Mouse (Mus musculus): ENCODE results near the gene Smim13. TPM values are rescaled to one million over a fixed set of nuclear protein-coding genes. Genes with fewer than 3 reads are reported as not detected.
A peak's percentile ranks its signal among the peaks of the same experiment; 100 is the strongest.

The Smim13 gene
- total RNA-seq, 2 experiments from 2014 or later, result 23.5 to 26.4 TPM

DNA sequence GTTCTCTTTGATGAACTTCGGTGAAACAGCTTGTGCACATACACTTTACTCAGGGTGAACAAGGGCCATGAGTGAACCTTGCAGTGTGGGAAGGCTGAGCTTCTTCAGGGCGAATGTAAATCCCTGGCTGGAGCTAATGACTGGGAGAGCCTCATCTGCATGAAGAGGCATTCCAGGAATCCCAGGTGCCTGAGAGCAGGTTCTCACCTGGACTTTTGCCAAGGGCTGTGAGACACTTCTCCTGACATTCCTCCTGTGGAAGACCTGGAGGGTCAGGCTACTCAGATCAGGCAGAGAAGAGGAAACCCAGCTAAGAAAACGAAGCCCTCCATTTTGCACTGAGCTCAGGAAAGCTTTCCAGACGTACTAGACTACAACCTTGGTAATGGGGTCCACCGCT, 31.1 kb downstream of the Smim13 start:
- no peak for ATAC-seq (replicated peaks; ENCODE audit: low FRiP score, low TSS enrichment, poor library complexity, severe bottlenecking)

GRCm38 (mm10) chr13:41283256-41283655, 33.6 kb downstream of the Smim13 start:
- ATAC-seq (replicated peaks; ENCODE audit: low FRiP score, low TSS enrichment, poor library complexity, severe bottlenecking), result peak; percentile 73

DNA sequence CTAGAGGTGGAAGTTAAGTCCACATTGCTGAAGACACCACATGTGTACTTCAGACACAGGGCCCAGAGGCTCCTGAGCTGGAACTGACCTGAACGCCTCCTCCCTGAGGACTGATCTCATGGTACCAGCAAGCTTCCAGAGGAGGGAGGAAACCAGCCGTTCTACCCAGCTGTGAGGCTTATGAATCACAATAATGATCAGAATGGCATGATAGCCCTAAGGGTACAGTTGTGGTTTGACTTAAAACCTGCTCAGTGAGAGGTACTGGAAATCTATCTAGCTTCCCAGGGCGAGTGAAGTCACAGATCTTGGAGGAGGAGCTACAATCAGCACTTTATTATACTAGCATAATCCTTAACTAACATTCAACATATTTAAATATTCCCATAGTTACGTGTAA, 35.8 kb downstream of the Smim13 start:
- no peak for ATAC-seq (replicated peaks; ENCODE audit: low FRiP score, low TSS enrichment, poor library complexity, severe bottlenecking)

- ATAC-seq (replicated peaks; ENCODE audit: low FRiP score, low TSS enrichment, poor library complexity, severe bottlenecking), result no peak
Observed at GRCm38 (mm10) chr13:41286285-41286684, 36.6 kb downstream of the Smim13 start.

DNA sequence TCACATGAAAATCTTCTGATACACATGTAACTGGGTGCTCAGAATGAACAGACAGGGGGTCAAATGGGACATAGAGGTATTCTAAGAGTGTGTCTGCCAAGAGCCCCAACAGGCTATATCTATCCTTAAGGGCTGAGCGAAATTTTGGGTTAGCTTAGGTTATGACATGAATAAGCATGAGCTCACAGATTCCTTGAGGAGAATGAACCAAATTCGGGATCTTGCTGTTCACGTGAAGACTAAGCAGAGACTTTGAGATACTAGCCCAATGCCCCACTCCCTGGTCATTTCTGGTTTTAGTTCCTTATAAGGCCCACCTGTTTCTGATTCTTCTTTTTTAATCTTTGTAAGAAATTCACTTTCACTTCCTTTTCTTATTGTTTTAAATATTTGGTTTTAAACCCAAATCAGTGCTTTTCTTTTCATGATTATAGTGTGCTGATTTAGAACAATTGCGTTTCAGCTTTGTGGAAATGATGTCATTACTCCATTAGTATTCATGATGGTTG, 41.9 kb downstream of the Smim13 start:
- no peak for ATAC-seq (replicated peaks; ENCODE audit: low FRiP score, low TSS enrichment, poor library complexity, severe bottlenecking)

GRCm38 (mm10) chr13:41293595-41293994, 44.0 kb downstream of the Smim13 start:
- ATAC-seq (replicated peaks; ENCODE audit: low FRiP score, low TSS enrichment, poor library complexity, severe bottlenecking), result no peak

DNA sequence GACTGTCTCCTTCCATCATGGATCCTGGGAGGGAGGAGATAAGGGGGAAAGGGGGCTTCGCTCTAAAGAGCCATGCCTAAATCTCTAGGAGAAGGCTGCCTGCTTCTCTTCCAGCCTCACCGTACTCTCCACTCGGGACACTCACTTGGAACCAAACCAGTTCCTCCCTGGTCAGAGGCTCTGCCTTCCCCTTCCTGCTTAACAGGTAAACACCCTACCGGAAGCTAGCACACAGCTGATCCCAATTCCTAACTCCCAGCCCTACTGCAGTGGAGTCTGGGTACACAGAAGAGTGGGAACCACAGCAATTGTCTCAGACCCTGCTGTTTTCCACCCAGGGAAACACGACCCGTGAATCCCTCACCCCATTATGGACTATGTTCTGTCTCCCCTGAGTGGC, 46.2 kb downstream of the Smim13 start:
- ATAC-seq (replicated peaks; ENCODE audit: low FRiP score, low TSS enrichment, poor library complexity, severe bottlenecking), result no peak

- no peak for ATAC-seq (replicated peaks; ENCODE audit: low FRiP score, low TSS enrichment, poor library complexity, severe bottlenecking)
Observed at GRCm38 (mm10) chr13:41296396-41296795, 46.8 kb downstream of the Smim13 start.

DNA sequence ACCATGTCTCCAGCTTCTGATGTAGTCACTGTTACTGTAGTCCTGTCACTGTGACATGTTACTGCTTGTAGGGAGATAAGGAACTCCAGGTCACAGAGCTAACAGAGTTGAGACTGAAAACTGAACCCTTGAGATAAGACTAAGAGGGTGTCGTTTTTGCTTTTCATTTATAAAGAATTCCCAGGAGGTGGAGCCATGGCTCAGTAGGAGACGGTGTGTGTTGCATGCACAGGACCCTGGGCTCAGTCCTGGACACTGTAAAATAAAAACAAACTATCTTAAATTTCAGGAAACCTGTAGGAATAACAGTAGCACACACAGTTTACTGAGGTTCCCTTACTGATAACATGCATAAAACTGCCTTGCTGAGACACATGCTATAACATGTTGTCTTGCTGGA, 48.9 kb downstream of the Smim13 start:
- ATAC-seq (replicated peaks; ENCODE audit: low FRiP score, low TSS enrichment, poor library complexity, severe bottlenecking), result peak; percentile 51

- ATAC-seq (replicated peaks; ENCODE audit: low FRiP score, low TSS enrichment, poor library complexity, severe bottlenecking), result no peak
Observed at GRCm38 (mm10) chr13:41298996-41299395, 49.4 kb downstream of the Smim13 start.

DNA sequence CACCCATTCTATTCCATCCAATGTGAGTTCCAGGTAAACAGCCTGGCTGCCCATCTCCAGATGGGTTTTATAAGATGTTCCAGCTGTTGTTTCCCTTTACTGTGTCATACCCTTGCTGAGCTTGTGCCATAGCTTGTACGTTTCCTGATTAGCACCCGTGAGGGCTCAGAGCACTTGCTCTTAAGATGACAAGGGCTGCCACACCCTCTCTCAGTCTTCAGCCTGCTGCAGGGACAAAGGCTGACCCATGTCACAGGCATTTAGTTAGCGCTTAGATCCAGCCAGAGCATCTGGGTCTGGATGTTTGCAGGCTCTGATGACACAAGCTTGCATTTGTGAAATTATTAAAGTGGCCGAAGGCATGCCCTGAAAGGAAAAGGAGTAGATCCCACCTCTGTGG, 50.4 kb downstream of the Smim13 start:
- no peak for ATAC-seq (replicated peaks; ENCODE audit: low FRiP score, low TSS enrichment, poor library complexity, severe bottlenecking)

DNA sequence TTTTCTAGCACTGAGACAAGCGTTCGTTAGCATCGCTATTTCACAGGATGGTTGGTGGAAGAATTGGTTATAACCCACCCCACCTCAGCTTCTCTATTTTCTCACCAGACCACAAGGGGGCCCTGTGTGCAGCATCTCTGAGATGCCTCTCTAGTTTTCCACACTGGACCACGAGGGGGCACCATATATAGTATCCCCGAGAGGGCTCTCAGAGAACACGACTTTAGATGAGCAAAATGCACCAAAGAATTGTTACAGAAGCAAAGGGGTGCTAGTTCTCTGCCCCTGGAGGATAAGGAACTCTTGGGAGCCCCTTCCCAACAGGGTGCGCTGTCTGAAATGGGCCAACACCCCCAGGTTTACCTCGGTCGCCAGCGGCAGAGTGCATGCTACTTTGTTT, 53.1 kb downstream of the Smim13 start:
- peak; percentile 90 for ATAC-seq (replicated peaks; ENCODE audit: low FRiP score, low TSS enrichment, poor library complexity, severe bottlenecking)

- ATAC-seq (replicated peaks; ENCODE audit: low FRiP score, low TSS enrichment, poor library complexity, severe bottlenecking), result no peak
Observed at GRCm38 (mm10) chr13:41320749-41321148, 71.1 kb downstream of the Smim13 start.

- no peak for ATAC-seq (replicated peaks; ENCODE audit: low FRiP score, low TSS enrichment, poor library complexity, severe bottlenecking)
Observed at GRCm38 (mm10) chr13:41321433-41321832, 71.8 kb downstream of the Smim13 start.

- no peak for ATAC-seq (replicated peaks; ENCODE audit: low FRiP score, low TSS enrichment, poor library complexity, severe bottlenecking)
Observed at GRCm38 (mm10) chr13:41324631-41325030, 75.0 kb downstream of the Smim13 start.

- ATAC-seq (replicated peaks; ENCODE audit: low FRiP score, low TSS enrichment, poor library complexity, severe bottlenecking), result no peak
Observed at GRCm38 (mm10) chr13:41325346-41325745, 75.7 kb downstream of the Smim13 start.

DNA sequence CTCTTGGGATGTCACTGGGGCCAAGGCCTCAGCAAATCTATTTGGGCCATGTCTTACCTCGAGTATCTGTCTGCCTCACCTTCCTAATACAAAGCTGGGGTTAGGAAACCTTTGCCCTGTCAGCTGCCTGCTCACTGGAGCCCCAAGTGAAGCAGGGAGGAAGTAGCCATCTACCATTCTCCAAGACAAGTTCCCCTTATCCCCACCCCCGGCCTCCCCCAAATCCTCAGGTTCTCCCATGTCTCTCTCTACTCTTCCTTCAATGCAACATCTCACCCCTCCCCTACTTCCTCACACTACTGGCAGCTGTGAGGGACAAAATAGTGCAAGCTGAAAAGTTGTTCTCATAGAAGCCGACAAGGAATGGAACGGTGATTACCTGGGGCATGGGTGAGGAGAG, 76.5 kb downstream of the Smim13 start:
- no peak for ATAC-seq (replicated peaks; ENCODE audit: low FRiP score, low TSS enrichment, poor library complexity, severe bottlenecking)

Other genes with a start within 250 kb of the Smim13 start
- 71.9 and 77.4 TPM in 2 replicates for gene Pak1ip1, start 248.8 kb upstream of the Smim13 start, total RNA-seq (2014; fragmentation: Nextera tagmentation)
- 139 and 140 TPM in 2 replicates for gene Pak1ip1, start 248.8 kb upstream of the Smim13 start, total RNA-seq (2017)
- gene Tmem14c, start 233.6 kb upstream of the Smim13 start, total RNA-seq (2014; fragmentation: Nextera tagmentation), result 458 and 522 TPM in 2 replicates
- gene Tmem14c, start 233.6 kb upstream of the Smim13 start, total RNA-seq (2017), result 216 and 226 TPM in 2 replicates
- gene Mak, start 170.1 kb upstream of the Smim13 start, total RNA-seq (2014; fragmentation: Nextera tagmentation), result not detected in 2 replicates
- not detected in 2 replicates for gene Mak, start 170.1 kb upstream of the Smim13 start, total RNA-seq (2017)
- not detected in 2 replicates for gene Gcm2, start 138.8 kb upstream of the Smim13 start, total RNA-seq (2014; fragmentation: Nextera tagmentation)
- not detected in 2 replicates for gene Gcm2, start 138.8 kb upstream of the Smim13 start, total RNA-seq (2017)
- gene Sycp2l, start 135.5 kb upstream of the Smim13 start, total RNA-seq (2014; fragmentation: Nextera tagmentation), result not detected in 2 replicates
- gene Sycp2l, start 135.5 kb upstream of the Smim13 start, total RNA-seq (2017), result not detected in 2 replicates
- not detected in 2 replicates for gene Elovl2, start 29.4 kb upstream of the Smim13 start, total RNA-seq (2014; fragmentation: Nextera tagmentation)
- gene Elovl2, start 29.4 kb upstream of the Smim13 start, total RNA-seq (2017), result not detected in 2 replicates
- not detected in 2 replicates for gene Gm17364, start 24.1 kb downstream of the Smim13 start, total RNA-seq (2014; fragmentation: Nextera tagmentation)
- not detected in 2 replicates for gene Gm17364, start 24.1 kb downstream of the Smim13 start, total RNA-seq (2017)
- gene Nedd9, start 237.5 kb downstream of the Smim13 start, total RNA-seq (2014; fragmentation: Nextera tagmentation), result 6.8 and 17.0 TPM in 2 replicates
- gene Nedd9, start 237.5 kb downstream of the Smim13 start, total RNA-seq (2017), result 5.9 and 6.4 TPM in 2 replicates